Mouse (Mus musculus) brain, embryonic 14.5 days (tissue): ENCODE results near the gene Plppr3. TPM values are rescaled to one million over a fixed set of nuclear protein-coding genes. Genes with fewer than 3 reads are reported as not detected.

Source experiments
- DNase-seq: peaks from one replicate; pipeline ENCODE4 v3.0.0-alpha.2; 2011; ENCODE audit warnings: low read depth
- CTCF ChIP-seq: fragments of 200-500 bp; IDR thresholded peaks from 2 replicates; pipeline ENCODE4 v1.5.1; 2012; ENCODE audit warnings: inconsistent platforms, mild to moderate bottlenecking, moderate library complexity, borderline replicate concordance; ENCODE audit not compliant: insufficient read depth, insufficient read length; ENCODE audit errors: extremely low read depth
- POLR2A ChIP-seq: fragments of 200-500 bp; IDR thresholded peaks from 2 replicates; pipeline ENCODE4 v1.6.1; 2012; ENCODE audit warnings: mild to moderate bottlenecking, inconsistent platforms, borderline replicate concordance; ENCODE audit not compliant: poor library complexity, insufficient read depth, insufficient read length, severe bottlenecking; ENCODE audit errors: extremely low read depth
- polyA plus RNA-seq: library from polyadenylated mRNA; depleted of rRNA; stranded (reverse); fragments of >200 nt; gene quantifications from 2 replicates; pipeline ENCODE4 v1.2.3, GENCODE M21; 2012

Plppr3 gene
- polyA plus RNA-seq, 1 experiment: 805 TPM

- TF ChIP-seq POLR2A (no peak), CTCF (no peak)
- DNase-seq: peak; percentile 14
Observed at GRCm38 (mm10) chr10:79914948-79915596, 40.6 kb upstream of the Plppr3 start.

DNA sequence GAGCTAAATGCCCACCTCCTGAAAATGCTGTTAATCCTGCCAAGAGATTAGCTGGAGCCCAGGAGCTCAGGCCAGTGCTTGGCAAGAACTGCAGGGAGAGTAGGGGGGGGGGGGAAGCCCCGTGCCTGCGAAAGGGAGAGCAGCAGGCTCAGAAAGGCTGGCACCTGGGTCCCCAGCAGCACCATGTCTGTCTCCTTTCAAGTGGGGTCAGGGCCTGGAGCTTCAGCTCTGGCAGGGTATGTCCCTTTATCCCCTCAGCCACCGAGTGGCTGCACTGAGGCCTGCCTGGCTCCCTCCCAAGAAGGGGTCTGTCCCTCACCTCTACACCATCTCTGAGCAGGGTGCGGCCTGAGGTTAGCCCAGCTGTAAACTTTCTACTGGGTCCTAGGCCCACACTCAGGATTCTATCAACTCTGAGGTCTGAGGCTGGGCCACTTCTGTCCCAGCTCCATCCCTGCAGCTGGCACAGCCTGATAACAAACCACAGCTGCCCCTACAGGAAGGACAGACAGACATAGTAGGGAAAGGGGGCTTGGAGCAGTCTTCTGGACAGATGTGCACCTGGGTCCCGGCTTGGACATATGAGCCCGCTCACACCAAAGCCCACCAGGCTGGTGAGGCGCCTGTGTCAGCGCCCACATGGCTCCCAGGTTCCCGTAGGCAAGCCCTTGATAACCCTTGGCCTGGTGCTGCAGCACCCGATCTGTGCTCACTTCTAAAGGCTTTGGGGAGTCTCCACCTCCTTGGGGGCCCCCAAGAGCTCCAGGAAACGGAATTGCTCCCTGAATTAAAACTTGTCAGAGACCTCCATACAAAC lies 39.9 kb upstream of the Plppr3 start:
- no peak for TF ChIP-seq CTCF
- TF ChIP-seq POLR2A: no peak
- DNase-seq: peak; percentile 71

DNA sequence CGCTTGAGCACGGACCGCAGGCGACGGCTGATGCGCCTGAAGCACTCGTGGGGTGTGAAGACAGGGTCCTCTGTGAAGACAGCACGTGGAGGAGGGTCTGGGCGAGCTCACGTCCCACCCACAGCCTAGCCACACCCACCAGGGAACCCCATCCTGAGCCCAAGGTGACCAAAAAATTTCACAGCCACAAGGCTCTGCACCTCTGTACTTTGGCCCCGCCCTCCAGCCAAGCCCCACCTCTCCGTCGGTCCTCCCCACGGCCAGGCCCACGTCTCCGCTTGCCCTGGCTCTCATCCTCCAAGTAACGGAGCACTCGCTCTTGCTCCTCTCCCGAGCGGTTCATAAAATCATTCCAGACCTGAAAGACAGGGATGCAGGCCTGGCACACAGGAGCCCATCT lies 38.0 kb upstream of the Plppr3 start:
- TF ChIP-seq CTCF (no peak), POLR2A (no peak)
- no peak for DNase-seq

DNA sequence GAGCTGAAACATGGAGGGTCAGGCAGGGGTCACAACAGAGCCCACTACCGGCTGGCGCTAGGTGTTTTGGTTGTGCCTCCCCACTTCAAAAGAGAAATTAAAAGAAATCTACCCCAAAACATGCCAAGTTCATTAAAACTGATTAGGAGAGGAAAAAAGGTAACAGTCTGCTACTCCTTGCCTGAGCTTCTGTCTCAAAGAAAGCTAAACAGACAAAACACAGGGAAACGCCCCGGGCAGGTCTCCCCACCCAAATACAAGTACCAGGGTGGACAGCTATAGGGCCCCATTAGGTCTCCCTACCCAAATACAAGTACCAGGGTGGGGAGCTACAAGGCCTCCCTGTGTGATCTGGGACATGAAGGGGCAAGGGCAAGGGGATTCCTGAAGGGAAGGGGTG lies 36.1 kb upstream of the Plppr3 start, which contains the start of gene Gm26602:
TSS of gene Gm26602 (plus strand) at position 301 of the 400 bp plus-strand sequence.
- TF ChIP-seq CTCF (no peak), POLR2A (no peak)
- no peak for DNase-seq

DNA sequence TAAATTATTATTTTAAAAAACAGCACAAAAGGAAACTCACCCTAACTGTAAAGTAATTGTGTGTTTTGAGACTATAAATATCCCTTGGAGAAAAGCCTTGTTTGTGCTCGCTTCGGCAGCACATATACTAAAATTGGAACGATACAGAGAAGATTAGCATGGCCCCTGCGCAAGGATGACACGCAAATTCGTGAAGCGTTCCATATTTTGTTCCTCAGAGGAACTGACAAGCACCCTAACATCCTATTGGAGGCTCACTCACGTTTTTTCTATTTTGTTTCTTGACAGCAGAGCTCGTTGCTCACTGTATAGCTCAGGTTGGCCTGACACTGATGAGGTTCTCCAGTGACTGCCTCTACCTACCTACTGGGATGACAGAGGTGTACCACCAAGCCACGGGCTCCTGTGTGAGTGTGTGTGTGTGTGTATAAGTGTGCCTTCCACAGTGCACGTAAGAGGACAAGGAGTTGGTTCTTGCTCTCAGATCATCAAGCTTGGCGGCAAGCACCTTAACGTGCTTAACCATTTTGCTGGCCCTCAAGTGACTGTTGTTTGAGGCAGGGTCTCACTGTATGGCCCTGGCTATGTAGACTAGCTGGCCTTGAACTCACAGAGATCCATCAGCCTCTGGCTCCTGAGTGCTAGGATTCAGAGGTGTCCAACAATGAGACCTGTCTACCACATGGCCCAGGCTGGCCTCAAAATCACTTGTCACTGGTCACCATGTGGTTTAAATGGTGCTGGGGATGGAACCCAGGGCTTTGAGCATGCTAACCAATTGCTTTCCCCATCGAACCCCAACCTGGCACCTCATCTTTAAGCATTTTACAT lies 34.9 kb upstream of the Plppr3 start:
- TF ChIP-seq POLR2A (no peak), CTCF (no peak)
- DNase-seq: no peak

DNA sequence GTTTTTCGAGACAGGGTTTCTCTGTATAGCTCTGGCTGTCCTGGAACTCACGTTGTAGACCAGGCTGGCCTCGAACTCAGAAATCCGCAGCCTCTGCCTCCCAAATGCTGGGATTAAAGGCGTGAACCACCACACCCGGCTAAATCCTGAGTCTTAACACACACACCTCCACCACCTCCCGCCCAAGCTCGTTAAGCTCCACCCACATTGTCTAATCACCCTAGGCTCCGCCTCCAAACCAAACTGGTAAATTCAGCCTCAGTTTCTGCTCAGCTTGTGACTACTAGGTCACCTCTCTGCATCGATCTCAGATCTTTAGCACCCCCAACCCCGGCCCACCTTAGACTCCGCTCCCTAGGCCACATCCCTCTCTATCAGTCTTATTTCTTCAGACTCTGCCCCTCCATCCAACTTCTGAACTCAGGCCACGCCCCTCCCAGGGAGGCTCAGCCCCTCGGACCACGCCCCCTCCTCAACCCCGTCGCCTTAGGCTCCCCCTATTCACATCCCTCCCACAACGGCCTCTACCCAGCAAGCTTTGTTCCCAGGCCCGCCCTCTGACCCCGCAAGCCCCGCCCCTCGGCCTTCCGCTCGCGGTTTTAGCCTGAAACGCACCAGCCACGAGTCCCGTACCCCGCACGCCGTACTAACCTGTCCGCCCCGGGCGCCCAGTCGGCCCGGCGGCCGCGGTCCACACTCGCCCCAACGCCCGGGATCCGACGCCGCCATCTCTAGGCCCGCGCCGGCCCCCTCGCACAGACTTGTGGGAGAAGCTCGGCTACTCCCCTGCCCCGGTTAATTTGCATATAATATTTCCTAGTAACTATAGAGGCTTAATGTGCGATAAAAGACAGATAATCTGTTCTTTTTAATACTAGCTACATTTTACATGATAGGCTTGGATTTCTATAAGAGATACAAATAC lies 34.0 kb upstream of the Plppr3 start, which contains the start of gene Med16:
TSS of gene Med16 (minus strand) at position 757 of the 925 bp plus-strand sequence.
- DNase-seq: peak; percentile 98
- TF ChIP-seq CTCF (no peak), POLR2A (peak; percentile 85)

- no peak for TF ChIP-seq CTCF
- no peak for TF ChIP-seq POLR2A
- DNase-seq: no peak
Observed at GRCm38 (mm10) chr10:79907415-79907814, 33.0 kb upstream of the Plppr3 start.

DNA sequence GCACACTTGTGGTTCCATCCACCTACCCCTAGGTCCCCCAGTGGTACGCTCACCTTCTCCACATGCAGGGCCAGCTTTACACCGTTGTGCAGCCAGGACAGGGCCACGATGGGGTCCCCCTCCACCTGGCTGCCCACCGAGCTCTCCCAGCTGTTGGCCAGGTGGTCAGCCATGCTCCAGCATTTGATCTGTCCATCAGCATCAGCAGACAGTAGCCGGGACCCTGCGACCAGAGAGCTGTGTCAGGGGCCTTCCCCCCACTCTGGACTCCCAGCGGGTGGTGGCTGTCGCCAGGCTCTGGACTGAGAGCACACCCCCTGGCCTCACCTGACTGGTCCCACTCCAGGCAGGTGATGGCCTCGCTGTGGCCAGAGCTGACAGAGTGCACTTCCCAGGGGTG lies 32.3 kb upstream of the Plppr3 start:
- no peak for DNase-seq
- TF ChIP-seq POLR2A (no peak), CTCF (no peak)

DNA sequence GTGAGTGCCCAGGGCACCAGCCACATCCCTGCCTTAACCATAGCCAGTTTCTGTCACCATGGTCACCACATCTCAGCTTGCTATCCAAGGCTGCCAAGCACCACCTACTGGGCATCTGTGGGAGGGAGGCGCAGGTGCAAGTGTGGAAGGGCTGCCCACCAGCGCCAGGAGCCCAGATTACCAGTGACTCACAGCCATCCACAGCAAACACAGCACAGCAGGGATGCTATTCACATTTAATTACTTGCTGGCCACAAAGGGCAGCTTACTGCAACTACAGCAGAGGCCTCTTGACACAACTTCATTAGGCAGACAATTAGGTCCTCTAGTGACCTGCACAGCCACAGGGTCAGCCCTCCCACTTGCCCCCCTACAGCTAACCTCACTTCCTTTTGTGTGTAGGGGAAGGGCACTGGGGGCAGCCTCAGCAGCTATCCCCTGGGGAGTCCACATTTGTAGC lies 26.5 kb upstream of the Plppr3 start:
- no peak for TF ChIP-seq POLR2A
- peak; percentile 47 for TF ChIP-seq CTCF
- DNase-seq: peak; percentile 86

DNA sequence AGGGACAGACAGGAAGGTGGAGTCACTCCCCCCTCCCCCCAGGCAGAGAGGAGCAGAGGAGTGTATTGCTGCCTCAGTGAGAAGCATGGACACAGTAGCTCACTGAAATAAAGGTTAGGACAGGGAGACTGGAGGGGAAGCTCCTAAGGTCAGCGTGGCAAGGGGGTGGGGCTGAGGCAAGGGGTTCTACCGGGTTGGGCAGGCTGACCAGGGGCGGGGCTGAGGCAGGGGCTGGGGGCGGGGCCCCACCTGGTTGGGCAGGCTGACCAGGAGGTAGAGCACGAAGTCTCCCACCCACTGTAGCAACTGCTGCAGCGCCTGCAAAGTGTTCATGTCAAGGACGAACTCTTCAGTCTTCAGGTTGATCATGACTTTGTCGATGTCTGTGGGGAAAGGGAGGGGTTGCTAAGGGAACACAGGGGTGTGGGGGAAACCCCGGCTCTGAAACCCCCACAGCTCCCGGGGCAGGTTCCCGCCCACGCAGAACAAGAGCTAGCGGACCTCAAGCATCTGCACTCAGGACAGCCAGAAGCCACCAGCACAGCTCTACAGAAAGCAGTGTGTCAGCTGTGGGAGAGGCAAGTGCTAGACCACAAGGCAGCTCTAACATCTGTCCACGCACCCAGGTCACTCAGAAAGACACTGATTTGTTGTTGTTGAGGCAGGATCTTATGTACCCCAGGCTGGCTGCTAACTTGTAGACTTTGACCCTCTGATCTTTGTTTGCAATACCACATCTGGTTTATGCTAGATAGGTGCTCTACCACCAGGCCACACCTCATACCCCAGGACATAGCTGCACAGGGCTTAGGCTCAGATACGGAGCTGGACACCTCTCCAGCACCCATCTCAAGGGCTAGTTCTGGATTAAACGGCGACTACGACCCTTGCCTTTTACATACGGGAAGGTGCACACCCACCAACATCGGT lies 23.1 kb upstream of the Plppr3 start:
- no peak for DNase-seq
- TF ChIP-seq CTCF (no peak), POLR2A (no peak)

DNA sequence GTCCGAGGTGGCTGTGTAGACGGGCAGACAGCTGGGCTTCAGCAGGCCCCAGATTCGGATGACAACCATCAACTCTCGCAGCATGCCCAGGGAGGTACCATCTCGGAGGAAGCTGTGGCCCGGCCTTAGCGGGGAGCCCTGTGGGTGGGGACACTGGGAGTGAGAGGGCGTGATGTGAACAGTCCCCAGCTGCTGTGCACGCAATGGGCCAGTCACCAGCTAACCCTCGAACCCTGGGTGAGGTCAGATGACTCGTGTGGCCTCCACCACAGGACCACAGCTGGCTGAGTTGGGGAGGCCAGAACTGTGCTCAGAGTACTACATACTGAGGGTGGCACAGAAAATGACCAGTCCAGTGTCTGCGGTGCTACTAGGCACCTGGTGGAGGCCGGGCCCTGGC lies 22.4 kb upstream of the Plppr3 start:
- DNase-seq: no peak
- TF ChIP-seq CTCF (no peak), POLR2A (no peak)
